Mouse (Mus musculus) central nervous system, embryonic 18 days (tissue): ENCODE data around the gene Erich3. TPM values are rescaled to one million over a fixed set of nuclear protein-coding genes. Genes with fewer than 3 reads are reported as not detected.

Source experiments
- polyA plus RNA-seq: library from polyadenylated mRNA; depleted of rRNA; stranded (reverse); fragments of >200 nt; gene quantifications from 2 replicates; pipeline ENCODE4 v1.2.3, GENCODE M21; 2012; rRNA removed

Gene Erich3
- polyA plus RNA-seq: 2.7 and 3.7 TPM in 2 replicates

GRCm38 (mm10) chr3:154663545-154663944, at the start of gene Erich3:
Erich3 (plus strand) TSS chr3:154663859.

Other genes starting within 250 kb of the Erich3 start
- 8.0 and 9.8 TPM in 2 replicates for gene Cryz, start 67.1 kb upstream of the Erich3 start, polyA plus RNA-seq
- 16.9 and 17.0 TPM in 2 replicates for gene Tyw3, start 66.8 kb upstream of the Erich3 start, polyA plus RNA-seq